Mouse (Mus musculus): Measurements from ENCODE around the gene Atad5.
A peak's percentile ranks its signal among the peaks of the same experiment; 100 is the strongest.
"Not testable (repeated sequence)": the region's sequence is repeated elsewhere in the genome, so short reads cannot be mapped to it uniquely, and the experiment has no call there.

Atad5 gene

DNA sequence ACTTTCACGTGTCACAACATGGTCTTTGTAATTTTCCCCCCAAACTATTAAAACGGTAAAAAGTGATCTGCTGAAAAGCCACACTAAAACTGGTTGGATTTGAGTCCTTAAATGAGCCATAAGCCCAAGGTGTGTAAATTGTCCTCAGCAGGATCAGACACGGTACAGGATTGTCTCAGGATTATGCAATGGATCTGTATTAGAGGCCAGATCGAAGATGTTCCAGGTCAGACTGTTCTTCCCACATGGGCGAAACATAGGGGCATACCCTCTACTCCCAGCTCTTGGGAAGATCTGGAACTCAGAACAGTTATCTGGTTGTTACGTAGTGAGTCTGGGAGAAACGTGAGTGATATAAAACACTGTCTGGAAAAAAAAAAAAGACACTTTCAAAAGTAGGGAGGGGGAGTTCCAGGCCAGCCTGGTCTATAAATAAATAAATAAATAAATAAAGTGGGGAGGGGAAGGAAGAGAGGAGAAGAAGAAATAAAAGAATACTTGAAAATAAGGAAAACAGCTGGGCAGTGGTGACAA, 7.3 kb upstream of the Atad5 start:
- no peak for DNase-seq (ENCODE audit: low spot score)

DNA sequence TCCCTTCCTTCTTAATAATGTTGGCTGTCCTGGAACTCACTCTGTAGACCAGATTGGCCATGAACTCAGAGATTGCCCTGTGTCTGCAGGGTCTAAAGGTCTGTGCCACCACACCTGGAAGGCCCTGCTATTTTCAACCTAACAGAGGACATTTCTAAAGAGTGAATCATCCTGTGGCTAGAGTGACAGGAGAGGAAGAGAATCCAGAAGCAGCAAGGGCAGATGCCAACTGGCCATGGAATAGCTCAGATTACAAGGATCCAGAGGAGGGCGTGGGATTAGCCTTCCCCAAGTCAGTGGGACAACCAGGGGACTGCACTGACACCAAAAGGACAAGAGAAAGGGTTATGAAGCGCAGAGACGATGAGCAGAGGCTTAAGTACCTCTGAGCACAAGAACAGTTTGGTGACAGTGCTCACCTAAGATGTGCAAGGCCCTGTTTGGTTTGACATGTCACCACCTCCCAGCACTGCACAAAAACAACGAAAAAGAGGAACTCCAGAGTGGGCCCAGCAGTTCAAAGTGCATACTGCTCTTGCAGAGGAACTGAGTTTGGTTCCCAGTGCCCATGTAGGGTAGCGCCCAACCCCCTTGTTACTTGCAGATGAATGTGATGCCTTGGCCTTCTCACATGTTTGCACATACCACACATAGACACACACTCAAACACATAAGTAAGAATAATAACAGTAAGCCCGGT, 3.7 kb upstream of the Atad5 start:
- DNase-seq (ENCODE audit: low spot score), result no peak

DNA sequence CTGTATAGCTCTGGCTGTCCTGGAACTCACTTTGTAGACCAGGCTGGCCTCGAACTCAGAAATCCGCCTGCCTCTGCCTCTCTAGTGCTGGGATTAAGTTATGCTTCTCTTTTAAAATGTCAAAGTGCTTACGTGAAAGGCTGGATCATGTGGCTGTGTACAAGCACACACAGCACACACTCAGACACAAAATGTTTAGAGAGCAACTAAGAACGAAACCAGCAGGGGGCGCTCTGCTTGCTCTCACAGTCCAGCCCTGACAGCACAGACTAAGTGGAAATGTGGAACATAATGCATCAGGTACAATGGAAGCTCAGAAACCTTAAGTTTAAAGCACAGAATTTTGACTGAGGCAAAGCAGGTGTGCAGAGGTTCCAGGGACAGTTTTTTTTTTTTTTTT, 2.4 kb upstream of the Atad5 start:
- DNase-seq (ENCODE audit: low spot score), result peak; percentile 71

DNA sequence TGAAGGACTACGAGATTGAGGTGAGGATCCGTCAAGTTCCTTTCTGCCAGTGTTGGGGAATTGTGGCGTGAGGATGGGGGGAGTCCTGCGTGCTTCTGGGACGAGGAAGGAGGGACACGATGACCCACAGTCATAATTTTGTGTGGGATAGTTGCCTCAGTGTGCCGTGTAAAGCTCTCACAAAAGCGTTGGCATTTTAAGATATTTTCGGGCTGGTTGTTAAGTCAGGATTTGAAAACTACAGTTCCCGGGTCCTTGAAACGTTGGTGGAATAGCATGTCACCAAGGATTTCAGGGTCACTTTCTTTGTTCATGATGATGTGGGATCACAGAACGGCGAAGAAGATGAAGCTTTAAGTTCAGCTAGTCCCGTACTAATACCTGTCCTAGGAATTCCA, 616 bp downstream of the Atad5 start:
- no peak for DNase-seq (ENCODE audit: low spot score)

DNA sequence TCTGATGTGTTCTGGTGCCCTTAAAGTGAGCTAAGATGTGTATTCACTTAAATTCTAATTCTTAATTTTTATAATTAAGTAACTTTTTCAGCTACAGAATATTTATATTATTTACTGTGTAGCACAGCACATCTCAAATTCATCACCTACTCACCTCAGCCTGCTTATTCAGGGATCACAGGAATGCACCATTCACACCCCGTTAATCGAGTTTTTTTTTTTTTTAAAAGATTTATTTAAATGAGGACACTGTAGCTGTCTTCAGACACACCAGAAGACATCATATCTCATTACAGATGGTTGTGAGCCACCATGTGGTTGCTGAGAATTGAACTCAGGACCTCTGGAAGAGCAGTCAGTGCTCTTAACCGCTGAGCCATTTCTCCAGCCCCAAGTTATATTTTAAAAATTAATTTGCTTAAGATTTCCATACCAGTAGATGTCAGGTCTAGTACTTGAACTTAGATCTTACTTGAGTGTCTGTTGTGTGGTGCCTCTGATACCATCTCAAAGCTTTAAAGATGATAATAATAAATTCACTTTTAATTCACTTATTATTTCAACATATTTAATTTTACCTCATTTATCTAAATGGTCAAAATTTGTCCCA, 1.5 kb downstream of the Atad5 start:
- no peak for DNase-seq (ENCODE audit: low spot score)

DNA sequence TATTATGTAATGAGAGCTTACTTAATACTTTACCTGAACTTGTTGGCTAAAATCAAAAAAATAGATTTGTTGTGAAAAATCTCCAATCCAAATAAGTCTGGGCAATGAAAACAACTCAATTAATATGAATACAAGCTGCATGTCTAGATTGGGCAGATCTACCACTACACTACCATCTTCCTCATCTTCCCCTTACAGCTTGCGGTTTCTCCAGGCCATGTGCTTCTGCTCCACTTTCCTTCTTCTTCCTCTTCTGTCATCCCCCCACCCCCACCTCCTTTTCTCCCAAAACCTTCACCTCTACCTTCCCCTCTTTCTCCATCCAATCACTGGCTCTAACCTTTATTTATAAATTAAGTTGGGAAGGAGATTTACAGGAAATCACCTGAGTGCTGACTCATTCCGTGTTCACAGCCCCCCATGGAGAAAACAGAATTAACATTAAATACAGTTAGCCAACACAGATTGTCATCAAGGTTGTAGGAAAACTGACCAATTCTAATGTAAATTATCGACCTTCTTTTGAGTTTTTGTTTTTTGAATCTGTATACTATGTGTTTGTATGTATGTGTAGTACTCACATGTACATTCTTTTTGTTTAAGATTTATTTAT, 9.3 kb downstream of the Atad5 start:
- DNase-seq (ENCODE audit: low spot score), result no peak

DNA sequence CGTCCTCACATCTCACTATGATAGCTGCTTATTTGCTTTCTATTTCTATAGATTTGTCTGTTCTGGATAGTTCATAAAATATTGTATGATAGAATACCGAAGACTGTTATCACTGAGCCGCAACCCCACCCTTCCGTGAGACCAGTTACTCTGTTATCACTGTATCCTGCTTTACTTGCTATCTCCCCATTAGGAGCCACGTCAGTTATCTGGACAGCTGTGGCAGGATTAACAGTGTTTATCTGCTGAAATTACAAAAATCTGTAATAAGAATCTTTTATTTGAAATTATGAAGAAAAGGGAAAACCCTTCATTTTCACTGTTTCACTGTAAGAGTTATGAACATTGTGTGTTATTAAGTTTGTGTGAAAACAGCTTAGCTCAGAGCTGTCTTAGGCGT, 12.1 kb downstream of the Atad5 start:
- DNase-seq (ENCODE audit: low spot score), result no peak

DNA sequence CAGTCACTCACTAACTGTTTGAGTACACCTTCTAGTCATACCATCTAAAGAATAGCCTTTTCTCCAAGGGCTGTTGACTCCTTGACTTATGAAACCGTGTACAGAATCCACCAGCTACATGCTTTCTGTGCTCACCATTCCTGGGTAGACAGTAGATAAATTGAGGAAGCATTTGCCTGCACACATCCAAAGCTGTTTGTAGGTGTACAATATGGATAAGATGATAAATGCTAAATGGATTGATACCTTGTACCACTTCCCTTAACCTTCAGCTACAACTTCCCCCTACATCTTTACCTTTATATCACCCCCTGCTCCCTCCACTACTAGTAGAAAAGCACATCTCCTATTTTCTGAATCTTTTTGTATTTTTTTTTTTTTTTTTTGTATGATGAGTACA, 15.2 kb downstream of the Atad5 start:
- DNase-seq (ENCODE audit: low spot score), result no peak

DNA sequence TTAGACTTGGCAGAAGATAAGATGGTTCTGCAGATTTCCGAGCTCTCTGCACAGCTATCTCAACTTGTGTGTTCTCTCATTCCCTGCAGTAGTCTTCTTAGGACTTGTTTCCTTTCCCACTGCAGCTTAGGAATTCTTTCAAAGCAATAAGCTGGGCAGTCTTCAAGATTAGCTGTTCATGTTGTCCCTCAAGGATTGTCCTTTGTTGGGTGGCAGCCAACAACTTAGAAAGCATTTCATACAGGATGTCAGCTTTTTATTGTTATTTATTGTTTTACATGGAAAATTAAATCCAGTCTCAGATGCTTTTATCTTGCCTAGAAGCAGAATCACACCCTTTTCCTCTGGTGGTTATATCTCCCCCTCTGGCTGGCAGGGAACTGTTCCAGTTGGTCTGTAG, 27.2 kb downstream of the Atad5 start:
- no peak for DNase-seq (ENCODE audit: low spot score)

DNA sequence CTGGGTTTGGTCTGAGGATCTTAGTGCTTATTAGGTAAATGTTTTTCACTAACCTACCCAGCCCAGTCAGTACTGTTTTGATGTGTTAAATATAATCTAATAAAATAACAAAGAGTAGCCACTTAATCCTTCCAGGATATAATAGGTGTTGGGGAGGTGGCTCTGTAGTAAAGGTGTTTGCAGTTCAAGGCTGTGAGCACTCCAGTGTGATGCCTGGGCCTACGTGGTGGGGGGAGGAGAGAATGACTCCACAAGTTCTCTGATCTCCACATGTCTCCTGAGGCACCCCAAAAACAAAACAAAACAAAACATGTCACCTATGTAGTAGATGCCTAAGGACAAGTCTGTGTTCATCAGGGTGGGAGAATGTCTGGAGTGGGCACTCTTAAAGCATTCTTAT, 42.9 kb downstream of the Atad5 start:
- DNase-seq (ENCODE audit: low spot score), result no peak

DNA sequence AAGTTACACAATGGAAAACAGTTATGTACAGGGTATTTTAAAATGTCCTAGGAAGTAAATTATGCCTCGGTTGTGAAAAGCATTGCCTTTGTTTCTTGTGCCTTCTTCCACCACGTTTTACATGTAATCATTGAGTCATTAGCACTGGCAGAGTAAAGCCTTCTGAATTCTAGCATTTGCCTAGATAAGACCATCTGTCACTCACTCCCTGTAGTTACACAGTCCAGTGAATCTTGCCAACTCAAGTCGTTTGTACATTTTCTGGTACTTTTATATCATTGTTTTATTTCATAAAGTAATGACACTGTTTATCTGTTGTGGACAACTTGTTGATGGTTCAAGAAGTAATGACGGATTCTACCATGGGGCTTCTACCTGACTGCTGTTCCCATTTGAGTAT, 45.5 kb downstream of the Atad5 start:
- no peak for DNase-seq (ENCODE audit: low spot score)

DNA sequence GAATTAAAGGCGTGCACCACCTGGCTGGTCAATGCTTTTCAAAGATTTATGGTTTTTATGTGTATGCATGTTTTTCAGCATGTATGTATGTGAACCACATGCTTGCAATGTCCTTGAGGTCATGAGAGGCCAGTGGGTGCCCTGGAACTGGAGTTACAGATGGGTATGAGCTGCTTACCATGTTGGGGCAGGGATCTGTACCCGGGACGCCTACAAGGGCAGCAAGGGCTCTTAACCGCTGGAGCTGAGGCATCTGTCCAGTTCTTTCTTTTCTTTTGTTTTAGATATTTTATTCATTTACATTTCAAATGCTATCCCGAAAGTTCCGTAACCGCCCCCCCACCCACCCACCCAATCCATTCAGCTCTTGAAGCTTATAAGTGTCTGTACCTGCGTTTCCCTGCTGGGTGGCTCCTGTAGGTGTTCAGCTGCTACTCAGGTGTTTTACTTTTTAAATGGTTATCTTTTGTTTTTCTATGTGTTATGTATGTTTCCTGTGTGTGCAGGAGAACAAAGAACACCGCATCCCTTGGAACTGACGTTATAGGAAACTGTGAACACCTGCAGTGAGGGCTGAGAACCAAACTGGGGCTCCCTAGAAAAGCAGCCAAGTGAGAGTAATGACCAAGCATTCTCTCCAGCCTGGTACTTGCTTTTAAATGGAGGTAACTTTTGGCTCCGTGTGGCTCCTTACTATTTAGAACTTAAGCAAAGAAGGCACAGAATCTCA, 46.9 kb downstream of the Atad5 start:
- DNase-seq (ENCODE audit: low spot score), result no peak

DNA sequence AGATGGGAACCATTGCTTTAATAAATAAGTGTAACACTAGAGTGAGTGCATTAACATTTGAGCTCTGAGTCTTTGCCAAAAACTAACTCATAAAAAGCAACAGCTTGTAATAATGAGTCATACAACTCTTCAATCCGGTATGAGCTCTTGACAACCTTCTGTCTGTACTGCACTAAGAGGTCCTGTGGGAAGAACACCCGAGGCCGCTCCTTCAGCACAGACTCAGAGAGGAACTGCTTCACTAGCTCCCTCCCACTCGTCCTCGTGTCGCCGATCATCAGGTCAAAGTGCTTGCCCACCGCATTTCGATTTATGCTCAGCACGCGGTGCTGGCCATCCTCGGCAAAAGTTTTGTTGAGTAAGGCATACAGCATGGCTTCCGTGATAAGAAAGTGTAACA, 47.6 kb downstream of the Atad5 start:
- DNase-seq (ENCODE audit: low spot score), result no peak

DNA sequence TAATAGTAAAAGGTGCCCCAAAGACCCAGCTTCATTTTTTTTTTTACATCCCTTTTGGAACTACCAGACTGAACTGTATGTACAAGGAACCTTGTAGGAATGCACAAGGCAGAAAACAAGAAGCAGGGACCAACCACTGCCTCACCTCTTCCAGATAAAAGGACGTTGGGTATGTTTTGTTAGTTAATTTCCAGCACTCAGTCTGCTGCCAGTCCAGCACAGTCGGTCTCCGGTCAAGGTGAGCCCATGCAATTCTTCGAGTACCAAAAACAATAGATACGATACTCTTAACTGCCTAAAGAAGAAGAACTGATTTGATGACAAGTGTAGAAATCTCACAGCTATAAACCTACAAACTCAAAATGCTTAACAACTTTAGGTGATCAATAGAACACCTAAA, 48.6 kb downstream of the Atad5 start:
- no peak for DNase-seq (ENCODE audit: low spot score)

DNA sequence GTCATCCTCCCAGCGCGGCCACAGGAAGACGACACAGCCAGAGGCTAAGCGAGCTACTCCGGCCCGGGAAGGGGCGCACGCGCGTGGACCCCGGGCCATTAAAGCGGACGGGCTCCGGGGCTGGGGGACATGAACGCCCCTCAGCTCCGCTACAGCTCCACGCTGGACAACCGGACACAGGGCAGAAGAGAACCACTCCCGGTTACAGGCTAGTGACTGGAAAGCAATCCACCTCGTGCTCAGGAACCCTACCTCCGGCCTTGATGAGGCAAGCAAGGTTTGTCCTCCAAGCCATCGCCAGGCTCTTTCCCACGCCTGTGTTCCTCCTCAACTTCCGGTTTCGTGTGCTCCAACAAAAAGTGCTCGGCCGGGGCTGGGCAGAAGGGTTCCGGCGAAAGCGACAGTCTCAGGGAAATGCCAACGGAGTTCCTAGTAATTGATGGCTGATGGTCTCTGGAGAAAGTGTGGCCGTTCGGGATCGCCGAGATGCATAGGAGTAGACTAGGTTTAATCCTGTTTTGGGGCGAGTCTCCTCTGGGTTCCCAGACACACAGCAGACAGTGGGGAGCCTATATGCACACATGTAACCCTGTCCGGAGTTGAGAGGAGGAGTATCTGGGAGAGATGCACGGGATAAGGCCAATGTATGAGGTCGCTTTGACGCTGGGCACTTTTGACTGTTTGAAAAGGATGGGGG, 52.8 kb downstream of the Atad5 start, which contains the start of gene Tefm:
TSS of gene Tefm (minus strand) at position 351 of the 697 bp plus-strand sequence.
- peak; percentile 83 for DNase-seq (ENCODE audit: low spot score)

DNA sequence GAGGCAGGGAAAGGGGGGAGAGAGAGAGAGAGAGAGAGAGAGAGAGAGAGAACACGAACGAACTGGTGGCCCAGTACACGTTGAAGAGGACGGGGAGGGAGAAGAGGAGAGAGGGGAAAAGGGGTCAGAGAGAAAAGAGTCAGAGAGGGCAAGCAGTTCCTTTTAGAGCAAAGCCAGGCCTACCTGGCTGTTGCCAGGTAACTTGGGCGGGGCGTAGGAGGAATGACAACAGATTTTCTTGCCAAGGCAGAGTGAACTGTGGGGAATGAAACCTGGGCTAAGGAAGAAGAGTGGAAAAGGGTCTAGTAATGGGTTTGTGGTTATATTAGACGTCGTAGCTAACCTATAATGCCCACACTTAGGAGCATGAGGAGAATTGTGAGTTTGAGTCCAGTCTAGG, 53.7 kb downstream of the Atad5 start:
- no peak for DNase-seq (ENCODE audit: low spot score)

DNA sequence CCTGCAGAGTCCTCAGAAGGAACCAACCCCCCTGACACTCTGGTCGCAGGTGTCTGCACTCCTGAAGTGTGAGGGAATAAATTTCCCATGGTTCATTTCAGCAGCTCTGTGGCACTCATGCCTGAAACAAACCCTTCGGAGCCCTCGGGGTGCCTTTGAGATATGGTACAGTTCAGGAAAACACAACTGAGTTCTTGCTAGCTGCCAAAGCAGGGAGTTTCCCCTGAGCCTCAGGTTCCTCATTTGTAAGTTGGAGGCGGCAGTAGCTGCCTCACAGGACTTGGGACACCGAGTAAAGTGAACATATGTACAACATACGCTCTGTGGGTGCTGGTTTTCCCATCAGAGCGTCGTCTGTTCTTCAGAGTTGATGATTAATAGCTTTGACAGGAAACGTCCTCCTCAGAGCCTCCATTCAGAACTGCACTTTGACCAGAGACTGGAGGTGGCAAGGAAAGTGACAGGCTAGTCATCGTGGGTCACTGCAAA, 56.6 kb downstream of the Atad5 start:
- DNase-seq (ENCODE audit: low spot score), result no peak

DNA sequence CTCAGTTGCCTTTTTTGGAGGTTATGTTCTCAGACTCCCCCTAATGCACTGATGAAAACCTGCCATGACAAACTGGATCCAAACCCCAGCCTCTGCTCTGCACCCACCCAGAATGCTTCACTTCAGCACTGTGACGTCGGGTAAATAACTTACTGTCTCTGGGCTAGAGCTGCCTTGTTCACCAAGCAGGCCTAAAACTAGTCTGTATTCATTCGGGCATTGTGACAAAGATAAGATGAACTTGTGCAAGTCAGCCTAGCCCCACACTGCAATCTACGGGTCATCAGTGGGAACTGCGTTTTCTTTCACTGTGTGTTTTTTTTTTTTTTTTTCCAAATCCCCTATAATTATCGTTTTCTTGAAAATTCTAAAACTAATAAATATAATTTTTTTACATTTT, 58.5 kb downstream of the Atad5 start:
- no peak for DNase-seq (ENCODE audit: low spot score)

DNA sequence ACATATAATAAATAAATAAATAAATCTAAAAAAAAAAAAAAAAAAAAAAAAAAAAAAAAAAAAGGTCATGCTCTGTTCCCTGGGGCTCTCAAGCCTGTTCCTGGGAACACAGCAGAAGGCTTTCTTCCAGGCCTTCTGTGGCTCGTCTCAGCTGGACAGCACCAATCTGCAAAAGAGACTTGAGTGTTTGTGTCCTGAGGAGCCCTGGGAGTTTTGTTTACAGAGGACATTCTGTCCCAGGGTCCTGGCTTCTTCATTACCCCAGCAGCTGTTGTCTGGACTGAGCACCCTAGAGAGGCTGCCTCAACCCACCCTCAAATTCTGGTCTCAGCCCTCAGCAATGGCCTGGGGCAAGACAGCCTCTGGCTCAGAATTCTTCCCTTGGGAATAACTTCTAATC, 59.1 kb downstream of the Atad5 start:
- no peak for DNase-seq (ENCODE audit: low spot score)

DNA sequence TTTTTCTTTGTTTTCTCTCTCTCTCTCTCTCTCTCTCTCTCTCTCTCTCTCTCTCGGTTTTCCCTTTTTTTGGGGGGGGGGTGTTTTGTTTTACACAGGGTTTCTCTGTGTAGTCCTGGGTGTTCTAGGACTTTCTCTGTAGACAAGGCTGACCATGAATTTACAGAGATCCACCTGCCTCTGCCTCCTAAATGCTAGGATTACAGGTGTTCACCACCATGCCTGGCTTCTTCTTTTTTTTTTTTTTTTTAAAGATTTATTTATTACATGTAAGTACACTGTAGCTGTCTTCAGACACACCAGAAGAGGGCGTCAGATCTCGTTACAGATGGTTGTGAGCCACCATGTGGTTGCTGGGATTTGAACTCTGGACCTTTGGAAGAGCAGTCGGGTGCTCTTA, 59.8 kb downstream of the Atad5 start:
- not testable (repeated sequence) for DNase-seq (ENCODE audit: low spot score)

DNA sequence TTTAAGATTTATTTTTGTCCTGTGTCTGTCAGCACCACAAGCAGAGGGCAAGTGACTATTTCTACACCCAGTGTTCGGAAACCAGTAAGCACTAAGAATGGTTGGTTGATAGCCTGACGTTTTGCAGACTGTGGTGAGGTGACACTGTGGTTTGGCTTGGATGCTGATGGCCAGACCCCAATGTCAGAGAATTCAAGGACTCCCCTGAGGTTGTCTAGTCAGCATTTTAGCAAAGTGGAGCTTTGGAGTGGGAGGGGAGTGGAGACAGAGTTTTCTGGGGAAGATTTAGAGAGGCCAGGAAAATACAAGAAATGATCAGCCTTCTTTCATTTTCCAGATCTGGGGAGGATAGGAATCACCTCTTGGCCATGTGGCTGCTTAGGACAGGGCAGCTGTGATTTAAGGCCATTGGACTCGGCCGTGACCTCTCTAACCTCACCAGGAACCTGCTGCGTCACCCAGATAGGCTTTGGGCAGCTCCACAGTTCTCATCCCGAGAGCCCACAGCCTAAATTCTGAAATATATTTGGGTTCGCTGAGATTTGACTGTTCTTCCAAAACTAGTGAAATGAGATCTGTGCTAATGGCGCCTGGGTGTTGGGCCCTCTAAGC, 60.3 kb downstream of the Atad5 start:
- no peak for DNase-seq (ENCODE audit: low spot score)

DNA sequence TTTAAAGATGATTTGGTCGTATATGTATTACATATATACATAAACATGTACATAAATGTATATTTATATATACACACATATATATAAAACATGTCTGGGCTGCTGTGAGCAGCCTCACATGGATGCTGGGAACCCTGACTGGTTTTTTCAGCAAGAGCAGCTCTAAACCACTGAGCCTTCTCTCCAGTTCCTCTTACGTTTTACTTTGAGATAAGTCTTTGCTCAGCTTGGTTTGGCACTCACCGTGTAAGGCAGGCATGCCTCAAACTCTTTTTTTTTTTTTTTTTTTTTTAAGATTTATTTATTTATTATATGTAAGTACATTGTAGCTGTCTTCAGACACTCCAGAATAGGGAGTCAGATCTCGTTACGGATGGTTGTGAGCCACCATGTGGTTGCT, 61.4 kb downstream of the Atad5 start:
- no peak for DNase-seq (ENCODE audit: low spot score)

Data from ovary, postnatal 36 days (tissue).